Mouse (Mus musculus) cortical plate, adult 2 months (tissue): Measurements from ENCODE around the gene Celf1. TPM values are rescaled to one million over a fixed set of nuclear protein-coding genes. Genes with fewer than 3 reads are reported as not detected.

ENCODE experiments used
- H3K27ac ChIP-seq: fragments of 200-500 bp; 2 replicates; pipeline ENCODE4 v1.5.1; 2012; ENCODE audit warnings: low read length, control low read depth, inconsistent platforms; ENCODE audit not compliant: insufficient read depth
- H3K4me1 ChIP-seq: fragments of 200-500 bp; 2 replicates; pipeline ENCODE4 v1.6.1; 2011; ENCODE audit warnings: low read length; ENCODE audit not compliant: control insufficient read depth, insufficient read depth
- H3K4me3 ChIP-seq: fragments of 200-500 bp; 2 replicates; pipeline ENCODE4 v1.5.1; 2011; ENCODE audit warnings: mild to moderate bottlenecking, low read length, control low read depth; ENCODE audit not compliant: insufficient read depth
- CTCF ChIP-seq: fragments of 200-500 bp; IDR thresholded peaks from 2 replicates; pipeline ENCODE4 v1.5.1; 2011; ENCODE audit warnings: mild to moderate bottlenecking, control low read depth, low read length; ENCODE audit not compliant: insufficient read depth; ENCODE audit errors: extremely low read depth
- POLR2A ChIP-seq: fragments of 200-500 bp; IDR thresholded peaks from 2 replicates; pipeline ENCODE4 v1.6.1; 2011; ENCODE audit warnings: mild to moderate bottlenecking, low read length, control low read depth; ENCODE audit not compliant: insufficient read depth; ENCODE audit errors: extremely low read depth
- polyA plus RNA-seq: library from polyadenylated mRNA; depleted of rRNA; stranded (reverse); fragments of >200 nt; gene quantifications from 2 replicates; pipeline ENCODE4 v1.2.3, GENCODE M21; 2012

The Celf1 gene
- polyA plus RNA-seq, 1 experiment = 107 TPM

- peaks cover 5% of the 10 kb centered on the region; the same call in 1 of the 2 replicates for H3K4me1 ChIP-seq
- H3K27ac ChIP-seq = no peak overlapping the region
- TF ChIP-seq POLR2A (no peak), CTCF (no peak)
- no peak overlapping the region for H3K4me3 ChIP-seq
These were observed 112.6 kb downstream of the Celf1 start for GRCm38 (mm10) chr2:91052752-91053151.

- no peak for TF ChIP-seq CTCF
- TF ChIP-seq POLR2A = no peak
- H3K27ac ChIP-seq = no peak overlapping the region
These were observed 113.2 kb downstream of the Celf1 start for GRCm38 (mm10) chr2:91053181-91053933.

GRCm38 (mm10) chr2:91053934-91054382 is 113.8 kb downstream of the Celf1 start, which contains the start of gene Psmc3:
Gene Psmc3, plus strand, starts transcription at chr2:91054009.
- peaks cover 5% of the 10 kb centered on the region; the same call in 1 of the 2 replicates for H3K4me1 ChIP-seq
- peak within 1 kb of the TSS; percentile 89 for H3K27ac ChIP-seq
- H3K4me3 ChIP-seq = peak within 1 kb of the TSS; percentile 88
- TF ChIP-seq POLR2A (peak; percentile 87), CTCF (no peak)

More at GRCm38 (mm10) chr2:91053181-91053933, 113.2 kb downstream of the Celf1 start:
- Histone ChIP-seq H3K4me3 (peak overlapping the region; percentile 88), H3K4me1 (peaks cover 5% of the 10 kb centered on the region; the same call in 1 of the 2 replicates)

GRCm38 (mm10) chr2:91058435-91058834 is 118.3 kb downstream of the Celf1 start:
- TF ChIP-seq CTCF (no peak), POLR2A (no peak)
- no peak overlapping the region for H3K4me3 ChIP-seq
- H3K27ac ChIP-seq = no peak overlapping the region
- peaks cover 9% of the 10 kb centered on the region; the same call in 1 of the 2 replicates for H3K4me1 ChIP-seq

- H3K4me1 ChIP-seq = peaks cover 9% of the 10 kb centered on the region; the same call in 1 of the 2 replicates
- TF ChIP-seq POLR2A = no peak
- TF ChIP-seq CTCF = no peak
- no peak overlapping the region for H3K4me3 ChIP-seq
- H3K27ac ChIP-seq = no peak overlapping the region
These were observed 119.2 kb downstream of the Celf1 start for GRCm38 (mm10) chr2:91059376-91059775.

- no peak overlapping the region for H3K4me3 ChIP-seq
- TF ChIP-seq POLR2A = no peak; the same call in 1 of the 2 replicates
- TF ChIP-seq CTCF = peak; percentile 87
- peaks cover 5% of the 10 kb centered on the region; the same call in 1 of the 2 replicates for H3K4me1 ChIP-seq
- H3K27ac ChIP-seq = no peak overlapping the region
These were observed 120.6 kb downstream of the Celf1 start for GRCm38 (mm10) chr2:91060544-91061355.

- no peak for TF ChIP-seq CTCF
- no peak for TF ChIP-seq POLR2A
- H3K4me3 ChIP-seq = no peak overlapping the region
- no peak overlapping the region for H3K27ac ChIP-seq
- peaks cover 5% of the 10 kb centered on the region; the same call in 1 of the 2 replicates for H3K4me1 ChIP-seq
These were observed 121.8 kb downstream of the Celf1 start for GRCm38 (mm10) chr2:91061849-91062481.

GRCm38 (mm10) chr2:91062779-91063606 is 122.8 kb downstream of the Celf1 start:
- H3K4me1 ChIP-seq = peaks cover 5% of the 10 kb centered on the region; the same call in 1 of the 2 replicates
- TF ChIP-seq CTCF = no peak
- TF ChIP-seq POLR2A = no peak
- H3K4me3 ChIP-seq = no peak overlapping the region
- no peak overlapping the region for H3K27ac ChIP-seq
